Mouse (Mus musculus) right cerebral cortex, postnatal 4 days (tissue): ENCODE results near the gene Timm44.

Experiments used
- DNase-seq: peaks from one replicate; pipeline ENCODE4 v3.0.0-alpha.2; 2022

The Timm44 gene

GRCm38 (mm10) chr8:4275275-4276110, at the start of gene Timm44:
Gene Timm44, minus strand, starts transcription at chr8:4275913.
- DNase-seq = peak; percentile 97

GRCm38 (mm10) chr8:4324983-4325750, 49.5 kb upstream of the Timm44 start, which contains the start of the genes Ccl25 and Elavl1:
Gene Ccl25, plus strand, starts transcription at chr8:4325210.
Gene Elavl1, minus strand, starts transcription at chr8:4325413.
- DNase-seq = peak; percentile 98

- peak; percentile 54 for DNase-seq
Observed at GRCm38 (mm10) chr8:4324525-4324924, 48.8 kb upstream of the Timm44 start.

GRCm38 (mm10) chr8:4323917-4324316, 48.2 kb upstream of the Timm44 start:
- DNase-seq = no peak

- peak; percentile 84 for DNase-seq
Observed at GRCm38 (mm10) chr8:4322470-4322869, 46.8 kb upstream of the Timm44 start.

GRCm38 (mm10) chr8:4321031-4321430, 45.3 kb upstream of the Timm44 start:
- DNase-seq = no peak

GRCm38 (mm10) chr8:4320404-4320803, 44.7 kb upstream of the Timm44 start:
- DNase-seq = no peak

GRCm38 (mm10) chr8:4319573-4319872, 43.8 kb upstream of the Timm44 start:
- no peak for DNase-seq

- DNase-seq = no peak
Observed at GRCm38 (mm10) chr8:4318796-4319572, 43.3 kb upstream of the Timm44 start.

GRCm38 (mm10) chr8:4318124-4318523, 42.4 kb upstream of the Timm44 start:
- no peak for DNase-seq

- no peak for DNase-seq
Observed at GRCm38 (mm10) chr8:4314852-4315251, 39.1 kb upstream of the Timm44 start.

- DNase-seq = no peak
Observed at GRCm38 (mm10) chr8:4313254-4314124, 37.8 kb upstream of the Timm44 start.

GRCm38 (mm10) chr8:4312104-4312503, 36.4 kb upstream of the Timm44 start:
- DNase-seq = no peak

- DNase-seq = no peak
Observed at GRCm38 (mm10) chr8:4305838-4306237, 30.1 kb upstream of the Timm44 start.

- DNase-seq = no peak
Observed at GRCm38 (mm10) chr8:4304124-4304547, 28.4 kb upstream of the Timm44 start.

GRCm38 (mm10) chr8:4297822-4298221, 22.1 kb upstream of the Timm44 start:
- no peak for DNase-seq

- no peak for DNase-seq
Observed at GRCm38 (mm10) chr8:4292738-4293137, 17.0 kb upstream of the Timm44 start.

- no peak for DNase-seq
Observed at GRCm38 (mm10) chr8:4276111-4276465, 375 bp upstream of the Timm44 start.

GRCm38 (mm10) chr8:4269609-4270008, 6.1 kb downstream of the Timm44 start:
- DNase-seq = no peak

- no peak for DNase-seq
Observed at GRCm38 (mm10) chr8:4267627-4268026, 8.1 kb downstream of the Timm44 start.

- no peak for DNase-seq
Observed at GRCm38 (mm10) chr8:4265160-4265914, 10.4 kb downstream of the Timm44 start.
